Mouse (Mus musculus) adrenal gland, adult 18-20 months (tissue): ENCODE measurements at regions not wholly inside any gene's neighbourhood (a gene's known extent, or its start where the extent isn't known, plus 50 kb on each side); places are given as distances from the start of the nearest gene placed in this dataset.

Experiments
- DNase-seq, 2 experiments: peaks; one replicate each; pipeline ENCODE4 v3.0.0; 2021 to 2022; ENCODE audit warnings: low spot score in 2 of 2

DNA sequence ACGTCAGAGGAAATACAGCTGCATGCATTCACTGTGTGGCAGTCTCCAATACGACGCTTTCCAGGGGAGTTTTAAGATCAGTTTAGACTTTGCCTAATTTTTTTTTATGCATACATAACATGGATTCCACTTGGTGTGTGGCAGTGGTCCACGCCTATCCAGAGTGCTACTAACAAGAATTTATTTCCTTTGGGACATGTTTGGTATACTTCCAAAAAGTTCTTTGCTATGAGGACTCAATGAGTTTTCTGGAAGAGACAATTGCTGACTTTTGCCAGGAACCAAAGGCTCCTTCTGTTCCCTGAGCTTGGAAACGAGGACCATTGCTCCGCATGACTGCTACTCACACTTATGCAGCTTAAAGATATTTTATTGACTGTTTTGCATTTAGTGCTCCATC, 59.2 kb downstream of the Marcks start:
- DNase-seq: no peak

- peak; percentile 66 to 78 for DNase-seq
These were observed 60.3 kb downstream of the Marcks start for GRCm38 (mm10) chr10:37078439-37078838.

GRCm38 (mm10) chr10:37077741-37078140, 61.0 kb downstream of the Marcks start:
- no peak for DNase-seq

GRCm38 (mm10) chr10:37072834-37073233, 65.9 kb downstream of the Marcks start:
- peak in 1 of 2 experiments; percentile 53 for DNase-seq

GRCm38 (mm10) chr10:37072061-37072460, 66.7 kb downstream of the Marcks start:
- DNase-seq: no peak

- DNase-seq: no peak
These were observed 67.3 kb downstream of the Marcks start for GRCm38 (mm10) chr10:37071420-37071819.
